Mouse (Mus musculus) adrenal gland, adult 2 months (tissue): ENCODE data around the gene Creld2. TPM values are rescaled to one million over a fixed set of nuclear protein-coding genes. Genes with fewer than 3 reads are reported as not detected.
A peak's percentile ranks its signal among the peaks of the same experiment; 100 is the strongest.
"Not testable (repeated sequence)": the region's sequence is repeated elsewhere in the genome, so short reads cannot be mapped to it uniquely, and the experiment has no call there.

Experiments used
- DNase-seq: peaks from one replicate; pipeline ENCODE4 v3.0.0; 2021
- long read RNA-seq: library from polyadenylated mRNA; stranded (forward); transcript quantifications from one replicate; pipeline ENCODE4 v2.0.0, GENCODE M21; 2021
- polyA plus RNA-seq: library from polyadenylated mRNA; depleted of rRNA; stranded (reverse); fragments of >200 nt; gene quantifications from 2 replicates; pipeline ENCODE4 v1.2.3, GENCODE M21; 2012; rRNA removed
- total RNA-seq, 2 experiments: library from RNA; stranded (reverse); gene quantifications; 2 replicates each; pipeline ENCODE4 v1.2.3; 2021

Gene Creld2
- total RNA-seq, result 10 to 100 TPM; 44.8 to 45.6 TPM
- polyA plus RNA-seq, result 25.5 and 25.7 TPM in 2 replicates
- long read RNA-seq, transcript Creld2-201 (10 exons, 1,366 nt), result major isoform, 66 of 73 reads
- long read RNA-seq, partial matches to known transcripts, result 3 of 73 reads
- long read RNA-seq, other reads (novel, unspliced or antisense), result 4 of 73 reads

GRCm38 (mm10) chr15:88819026-88819905, at the start of gene Creld2, which contains the start of gene Alg12:
Gene Creld2 (plus strand): TSS chr15:88819646.
Gene Alg12 (minus strand): TSS chr15:88819318.
- peak; percentile 100 for DNase-seq

- not testable (repeated sequence) for DNase-seq
These were observed 44.8 kb upstream of the Creld2 start for GRCm38 (mm10) chr15:88774630-88775029.

- no peak for DNase-seq
These were observed 27.2 kb upstream of the Creld2 start for GRCm38 (mm10) chr15:88792140-88792850.

- DNase-seq, result not testable (repeated sequence)
These were observed 24.7 kb upstream of the Creld2 start for GRCm38 (mm10) chr15:88794729-88795128.

GRCm38 (mm10) chr15:88799950-88800371, 19.5 kb upstream of the Creld2 start:
- no peak for DNase-seq

GRCm38 (mm10) chr15:88800921-88801354, 18.5 kb upstream of the Creld2 start:
- no peak for DNase-seq

GRCm38 (mm10) chr15:88801903-88802302, 17.5 kb upstream of the Creld2 start:
- DNase-seq, result no peak

- no peak for DNase-seq
These were observed 17.1 kb upstream of the Creld2 start for GRCm38 (mm10) chr15:88802348-88802747.

- DNase-seq, result no peak
These were observed 11.3 kb upstream of the Creld2 start for GRCm38 (mm10) chr15:88808121-88808520.

- DNase-seq, result no peak
These were observed 9.1 kb upstream of the Creld2 start for GRCm38 (mm10) chr15:88810369-88810768.

GRCm38 (mm10) chr15:88813262-88813661, 6.2 kb upstream of the Creld2 start:
- DNase-seq, result no peak

- not testable (repeated sequence) for DNase-seq
These were observed 5.6 kb upstream of the Creld2 start for GRCm38 (mm10) chr15:88813873-88814272.

GRCm38 (mm10) chr15:88814411-88815047, 4.9 kb upstream of the Creld2 start:
- DNase-seq, result peak; percentile 61

GRCm38 (mm10) chr15:88815196-88815700, 4.2 kb upstream of the Creld2 start:
- DNase-seq, result peak; percentile 57

GRCm38 (mm10) chr15:88819906-88820303, 459 bp downstream of the Creld2 start:
- no peak for DNase-seq

- DNase-seq, result no peak
These were observed 2.0 kb downstream of the Creld2 start for GRCm38 (mm10) chr15:88821403-88821802.

GRCm38 (mm10) chr15:88822513-88822912, 3.1 kb downstream of the Creld2 start:
- DNase-seq, result no peak

GRCm38 (mm10) chr15:88823376-88823775, 3.9 kb downstream of the Creld2 start:
- DNase-seq, result no peak

- DNase-seq, result no peak
These were observed 8.0 kb downstream of the Creld2 start for GRCm38 (mm10) chr15:88827466-88827865.

GRCm38 (mm10) chr15:88827991-88828799, 8.7 kb downstream of the Creld2 start:
- DNase-seq, result peak; percentile 79
